Mouse (Mus musculus) frontal cortex, adult 2 months (tissue): ENCODE data around the gene Dlx6. TPM values are rescaled to one million over a fixed set of nuclear protein-coding genes. Genes with fewer than 3 reads are reported as not detected.

Source experiments
- DNase-seq, 2 experiments: peaks; one replicate each; pipeline ENCODE4 v3.0.0; 2022; ENCODE audit warnings: low spot score in 1 of 2; ENCODE audit errors: extremely low spot score in 1 of 2
- polyA plus RNA-seq: library from polyadenylated mRNA; depleted of rRNA; stranded (reverse); fragments of >200 nt; gene quantifications from 2 replicates; pipeline ENCODE4 v1.2.3, GENCODE M21; 2012

The Dlx6 gene
- polyA plus RNA-seq, 1 experiment: 27.4 TPM

DNA sequence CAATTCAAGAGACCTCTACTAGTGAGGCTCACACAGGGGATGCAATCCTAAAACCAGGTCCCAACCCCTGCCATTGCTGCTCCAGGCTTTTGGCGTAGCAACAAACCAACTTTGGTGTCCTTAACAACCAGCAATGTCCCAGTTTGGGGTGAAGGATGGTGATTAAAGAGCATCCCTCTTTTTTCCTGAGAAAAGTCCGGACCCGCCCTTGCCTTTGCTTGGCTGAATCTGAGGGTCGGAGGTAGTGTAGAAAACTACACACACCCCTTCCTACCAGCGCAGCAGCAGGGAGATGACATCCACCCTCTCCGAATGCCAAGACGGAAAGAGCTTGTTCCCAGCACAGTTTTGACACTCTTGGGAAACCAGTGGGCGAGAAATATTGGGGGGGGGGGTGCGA, 12.5 kb downstream of the Dlx6 start:
- peak in 1 of 2 experiments; percentile 7 for DNase-seq

DNA sequence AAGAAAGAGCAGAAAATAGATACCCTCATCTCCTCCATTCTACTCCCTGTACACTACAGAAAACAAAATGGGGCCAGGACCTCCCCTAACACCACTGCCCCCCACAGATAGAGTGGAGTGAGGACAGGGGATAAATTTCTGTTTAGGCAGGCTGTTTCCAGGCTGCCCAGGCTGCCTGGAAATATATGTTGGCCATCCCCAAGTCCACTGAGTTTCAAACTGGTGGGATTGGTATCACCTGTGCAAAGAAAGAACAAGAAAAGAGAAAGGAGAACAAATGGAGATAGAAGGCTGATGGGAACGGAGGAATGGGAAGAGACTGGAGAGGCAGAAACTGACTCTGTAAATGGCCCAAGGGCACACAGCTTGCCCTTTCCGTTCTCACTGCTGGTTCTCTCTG, 13.1 kb downstream of the Dlx6 start:
- no peak for DNase-seq

DNA sequence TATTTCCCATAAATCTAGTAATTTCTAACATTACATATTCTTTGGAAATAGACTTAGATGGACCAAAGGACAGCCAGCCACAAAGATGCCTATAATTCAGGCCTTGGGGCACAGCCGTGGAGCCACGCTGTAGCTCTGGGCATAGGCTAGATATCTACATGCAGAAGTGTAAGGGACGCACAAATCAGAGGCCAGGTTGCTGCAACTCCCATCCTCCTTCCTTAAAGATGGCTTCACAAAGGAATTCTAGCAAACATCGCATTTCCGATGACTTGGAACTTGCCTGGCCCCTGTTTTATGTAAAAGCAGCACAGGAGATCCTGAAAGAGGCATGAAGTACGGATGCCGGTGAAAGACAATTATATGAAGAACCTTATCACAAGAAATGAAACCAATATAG, 13.6 kb downstream of the Dlx6 start:
- DNase-seq: peak in 1 of 2 experiments; percentile 5

DNA sequence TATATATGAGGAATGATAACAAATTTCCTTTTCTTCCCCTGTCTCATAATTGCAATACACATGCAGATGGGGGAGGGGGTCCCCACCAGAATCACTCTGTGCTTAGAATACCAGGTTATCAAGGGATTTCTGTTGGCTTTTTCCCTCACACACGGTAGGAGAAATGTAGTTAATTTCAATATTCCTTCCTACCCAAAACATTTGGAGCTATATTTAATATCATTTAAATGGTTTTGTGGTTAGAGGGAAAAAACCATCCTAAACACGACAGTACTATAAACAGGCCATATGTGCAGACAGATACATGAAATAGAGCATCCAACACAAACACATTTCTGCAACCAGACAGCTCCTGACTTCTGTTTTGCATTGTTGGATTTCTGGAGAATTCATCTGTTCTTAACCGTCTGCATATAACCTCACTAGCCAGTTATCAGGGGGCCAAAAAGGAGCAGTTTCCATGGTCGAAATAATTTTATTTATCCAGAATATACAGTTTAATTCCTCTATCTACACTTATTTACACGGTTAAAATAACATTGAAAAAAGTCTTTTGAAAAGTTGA, 14.3 kb downstream of the Dlx6 start:
- no peak for DNase-seq

DNA sequence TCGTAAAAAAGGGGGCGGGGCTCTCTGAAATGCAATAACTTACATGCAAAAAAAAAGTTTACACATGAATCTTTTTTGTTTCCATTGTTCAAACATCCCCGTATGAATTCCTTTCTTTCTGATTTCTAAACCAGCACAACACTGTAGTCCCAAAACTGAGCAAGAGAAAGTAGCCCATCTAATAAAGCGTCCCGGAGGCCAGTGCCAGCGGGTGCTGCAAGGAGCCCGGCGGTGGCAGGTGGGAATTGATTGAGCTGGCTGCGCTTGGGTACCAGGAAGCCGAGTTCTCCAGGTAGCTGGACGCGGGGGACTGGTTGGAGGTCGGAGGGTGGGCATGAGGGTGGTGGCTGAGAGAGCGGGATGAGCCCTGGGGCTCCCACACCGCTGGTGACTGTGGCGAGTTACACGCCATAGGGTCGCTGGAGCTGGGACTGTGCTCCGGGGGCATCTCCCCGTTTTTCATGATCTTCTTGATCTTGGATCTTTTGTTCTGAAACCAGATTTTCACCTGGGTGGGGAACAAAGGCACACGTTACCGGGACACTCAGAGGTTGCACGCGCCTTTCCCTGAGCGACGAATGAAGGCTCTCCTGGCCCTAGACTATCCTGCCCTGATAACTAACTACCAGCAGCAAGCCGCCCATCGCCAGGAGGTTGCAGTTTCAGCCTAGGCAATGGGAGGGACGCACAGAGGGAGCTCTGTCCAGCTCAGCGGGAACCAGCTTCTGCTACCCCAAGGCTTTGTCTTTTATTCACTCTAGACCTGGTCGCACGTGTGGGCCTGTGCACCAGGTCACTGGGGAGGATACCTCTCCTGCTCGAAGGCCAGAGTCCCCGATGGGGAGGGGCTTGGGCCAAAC, 15.1 kb downstream of the Dlx6 start:
- peak in 1 of 2 experiments; percentile 7 for DNase-seq

DNA sequence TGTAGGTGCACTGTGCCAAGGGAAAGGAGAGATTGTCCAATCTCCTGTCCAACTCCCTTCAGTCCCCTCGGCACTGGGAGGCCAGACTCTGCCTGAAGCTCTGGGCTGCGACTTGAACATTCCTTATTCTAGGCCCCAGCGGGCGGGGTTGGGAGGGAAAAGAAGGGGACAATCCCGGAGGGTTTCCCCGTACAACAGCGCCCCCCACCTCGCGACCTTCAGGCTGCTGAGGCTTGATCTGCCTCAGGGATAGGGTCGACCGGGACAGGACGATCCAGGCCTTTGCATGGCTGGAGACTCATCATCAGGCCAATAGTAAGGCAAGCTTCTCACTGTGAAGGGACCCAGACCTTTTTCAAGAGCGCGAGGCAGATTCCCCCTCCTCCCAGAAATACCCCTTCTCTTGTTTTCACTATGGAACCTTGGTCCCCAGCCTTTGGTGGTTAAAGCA, 15.7 kb downstream of the Dlx6 start:
- DNase-seq: peak in 1 of 2 experiments; percentile 5

DNA sequence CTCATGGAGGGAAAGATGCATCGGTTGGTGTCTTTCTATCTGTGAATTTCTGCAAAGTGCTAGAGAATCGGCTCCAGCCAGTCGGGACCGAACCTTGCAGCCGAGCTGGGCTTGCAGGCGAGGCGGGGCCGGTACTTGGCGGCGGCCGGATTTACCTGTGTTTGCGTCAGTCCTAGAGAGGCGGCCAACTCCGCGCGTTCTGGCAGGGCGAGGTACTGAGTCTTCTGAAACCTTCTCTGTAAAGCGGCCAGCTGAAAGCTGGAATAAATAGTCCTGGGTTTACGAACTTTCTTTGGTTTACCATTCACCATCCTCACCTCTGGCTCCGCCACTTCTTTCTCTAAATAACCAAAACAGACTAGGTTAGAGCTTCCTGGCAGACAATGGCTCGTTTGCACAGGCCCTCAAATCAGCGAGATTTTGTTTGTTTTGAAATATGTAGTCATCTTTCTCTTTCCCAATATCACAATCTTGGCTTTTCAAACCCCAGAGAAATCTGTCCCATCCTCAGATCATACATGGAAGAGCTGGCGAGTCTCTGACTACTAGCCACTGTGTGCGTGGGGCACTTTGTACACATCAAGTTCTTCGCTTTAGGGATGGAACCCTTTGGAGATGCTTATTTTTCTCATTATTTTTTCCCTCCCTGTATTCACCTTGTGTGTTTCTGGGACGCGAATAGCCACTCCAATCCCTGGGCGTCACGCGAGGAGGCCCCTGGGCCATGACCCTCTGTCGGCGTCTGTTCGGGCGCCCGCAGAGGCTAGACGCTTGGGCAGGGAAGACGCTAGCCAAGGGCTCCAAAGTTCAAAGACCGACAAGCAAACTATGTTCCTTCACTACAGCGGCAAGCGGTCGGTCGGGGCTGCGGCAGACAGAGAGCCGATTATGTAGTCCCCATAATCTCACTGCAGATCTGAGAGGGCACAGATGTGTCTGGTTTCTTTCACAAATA, 16.5 kb downstream of the Dlx6 start:
- peak in 1 of 2 experiments; percentile 12 for DNase-seq

DNA sequence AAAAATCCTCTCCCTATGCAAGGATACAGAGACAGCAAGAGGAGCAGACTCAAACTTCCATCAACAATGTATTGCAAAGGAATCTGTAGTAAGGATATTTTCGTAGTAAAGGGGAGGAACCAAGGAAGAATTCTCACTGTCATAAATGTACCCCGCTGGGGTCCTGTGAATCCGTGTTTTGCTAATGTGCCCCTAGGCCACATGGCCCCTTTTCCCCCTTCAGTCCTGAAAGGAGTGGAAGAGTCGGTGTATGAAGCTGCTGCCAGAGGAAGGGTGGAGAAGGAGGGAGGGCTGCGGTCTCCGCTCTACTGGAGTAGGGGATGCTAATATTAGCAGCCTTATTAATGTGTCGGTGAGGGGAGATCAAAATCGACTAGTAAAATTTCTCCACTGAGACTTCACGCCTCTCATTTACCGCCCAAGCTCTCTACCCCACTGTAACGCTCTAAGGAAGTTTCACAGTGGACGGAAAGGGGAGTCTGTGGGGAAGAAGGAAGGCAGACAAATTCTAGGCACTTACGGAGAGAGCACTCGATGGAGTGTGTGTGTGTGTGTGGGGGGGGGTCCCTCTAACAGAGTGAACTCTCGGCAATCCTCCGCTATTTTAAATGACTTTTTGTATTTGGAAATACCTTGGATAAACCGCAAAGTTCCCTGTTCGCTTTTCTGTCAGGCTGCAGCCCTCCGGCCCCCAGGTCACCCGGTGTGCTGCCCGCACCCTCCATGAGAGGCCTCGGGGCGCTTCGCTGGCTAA, 17.4 kb downstream of the Dlx6 start:
- no peak for DNase-seq

DNA sequence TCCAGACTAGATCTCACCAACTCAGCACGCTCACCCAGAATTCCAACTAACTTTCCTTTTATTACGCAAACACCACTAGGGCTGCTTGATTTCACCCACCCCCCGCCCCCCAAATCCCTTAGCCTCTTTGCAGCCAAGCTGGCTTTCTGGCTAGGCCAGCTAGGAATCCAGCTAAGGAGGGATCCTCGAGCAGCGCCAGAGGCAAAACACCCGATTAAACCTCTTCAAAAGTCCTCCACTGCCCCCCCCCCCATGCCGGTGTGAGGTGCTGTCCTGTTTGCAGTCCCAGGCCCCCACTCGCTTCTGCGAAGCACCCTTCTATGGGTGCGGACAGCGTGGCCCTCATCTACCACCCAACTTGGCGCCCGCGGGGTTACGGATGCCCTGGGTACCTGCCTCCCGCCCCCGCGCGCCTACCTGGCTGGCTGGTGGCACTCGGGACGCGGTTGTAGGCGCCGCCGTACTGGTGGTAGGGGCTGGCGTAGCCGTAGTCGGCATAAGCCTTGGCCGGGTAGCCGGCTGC, 18.0 kb downstream of the Dlx6 start:
- no peak for DNase-seq

DNA sequence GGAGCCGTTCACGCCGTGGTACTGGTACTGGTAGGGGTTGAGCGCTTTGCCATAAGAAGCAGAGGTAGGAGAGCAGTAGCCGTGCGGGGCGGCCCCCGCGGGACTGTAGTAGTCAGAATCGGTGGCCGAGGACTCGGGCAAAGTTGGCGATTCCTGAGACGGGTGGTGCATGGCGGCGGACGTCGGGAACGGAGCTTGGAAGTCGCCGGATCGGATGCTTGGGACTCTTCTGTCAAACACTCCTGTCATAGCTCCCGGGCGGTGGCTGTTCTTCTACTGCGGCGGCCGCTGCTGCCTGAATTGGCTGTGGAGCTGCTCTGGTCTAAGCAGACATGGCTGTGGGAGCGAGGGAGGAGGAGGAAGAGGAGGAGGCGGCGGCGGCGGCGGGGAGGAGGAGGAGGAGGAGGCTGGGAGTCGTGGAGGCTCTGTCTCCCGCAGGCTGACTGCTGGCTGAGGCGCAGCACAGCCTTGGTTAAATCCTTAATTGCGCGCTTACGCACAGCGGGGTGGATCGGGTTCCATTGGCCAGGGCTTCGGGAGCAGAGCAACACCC, 18.6 kb downstream of the Dlx6 start, which contains the start of gene Dlx5:
TSS of gene Dlx5 (minus strand) at position 448 of the 553 bp plus-strand sequence.
- peak in 1 of 2 experiments; percentile 68 for DNase-seq

DNA sequence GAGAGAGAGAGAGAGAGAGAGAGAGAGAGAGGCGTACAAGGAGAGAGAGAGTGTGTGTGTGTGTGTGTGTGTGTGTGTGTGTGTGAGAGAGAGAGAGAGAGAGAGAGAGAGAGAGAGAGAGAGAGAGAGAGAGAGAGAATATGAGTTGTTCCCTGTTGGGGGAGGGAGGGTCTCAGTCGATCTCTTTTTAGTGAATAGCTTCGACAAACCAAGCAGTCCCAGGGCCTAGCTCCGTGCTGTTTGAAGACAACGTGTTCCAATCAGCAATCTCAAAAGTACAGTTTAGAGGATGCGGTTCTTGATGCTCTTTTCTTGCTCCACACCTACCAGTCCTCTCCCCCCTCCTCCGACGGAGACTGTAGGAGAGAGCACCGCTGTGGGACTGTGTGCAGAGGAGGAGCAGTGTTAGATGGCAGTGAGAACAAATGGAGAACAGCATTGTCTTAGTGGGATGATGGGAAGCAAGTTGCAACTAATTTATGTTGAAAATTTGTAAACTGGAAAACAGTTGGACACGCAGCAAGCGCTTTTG, 19.2 kb downstream of the Dlx6 start:
- peak in 1 of 2 experiments; percentile 12 for DNase-seq

DNA sequence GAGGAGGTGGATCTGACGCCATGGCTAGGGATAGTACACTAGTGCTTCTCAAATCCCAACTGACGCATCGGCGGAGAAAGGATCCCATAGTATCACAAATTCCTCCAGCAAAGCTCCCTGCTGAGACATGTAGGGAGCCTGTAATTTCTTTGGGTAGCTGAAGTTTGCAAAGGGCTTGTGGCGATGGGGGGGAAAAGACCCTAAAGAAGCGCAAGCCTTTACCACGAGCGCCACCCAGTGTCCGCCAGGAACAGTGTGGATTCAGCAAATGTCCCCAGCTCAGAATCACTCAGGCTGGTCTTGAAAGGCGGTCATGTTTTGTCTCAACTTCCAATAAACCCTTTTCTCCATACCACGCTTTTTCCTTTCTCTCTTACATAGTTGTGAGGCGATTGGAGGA, 21.8 kb downstream of the Dlx6 start:
- DNase-seq: peak in 1 of 2 experiments; percentile 76

DNA sequence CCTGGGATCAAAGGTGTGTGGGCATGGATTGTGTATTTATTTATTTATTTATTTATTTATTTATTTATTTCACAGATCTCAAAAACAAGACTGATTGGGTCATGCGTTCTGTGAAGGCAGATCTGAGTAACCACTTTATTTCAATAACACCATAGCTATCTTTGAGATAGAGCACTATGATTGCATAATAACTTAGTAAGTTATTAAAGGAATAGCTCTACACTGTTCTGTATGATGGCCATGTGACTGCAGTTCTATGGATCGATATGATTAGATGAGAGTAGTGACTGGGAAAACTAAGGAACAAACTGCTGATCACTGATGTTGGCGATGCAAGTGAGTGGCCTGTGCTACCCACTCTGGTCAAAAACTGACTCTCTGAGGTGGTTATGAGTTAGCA, 23.1 kb downstream of the Dlx6 start:
- DNase-seq: no peak

DNA sequence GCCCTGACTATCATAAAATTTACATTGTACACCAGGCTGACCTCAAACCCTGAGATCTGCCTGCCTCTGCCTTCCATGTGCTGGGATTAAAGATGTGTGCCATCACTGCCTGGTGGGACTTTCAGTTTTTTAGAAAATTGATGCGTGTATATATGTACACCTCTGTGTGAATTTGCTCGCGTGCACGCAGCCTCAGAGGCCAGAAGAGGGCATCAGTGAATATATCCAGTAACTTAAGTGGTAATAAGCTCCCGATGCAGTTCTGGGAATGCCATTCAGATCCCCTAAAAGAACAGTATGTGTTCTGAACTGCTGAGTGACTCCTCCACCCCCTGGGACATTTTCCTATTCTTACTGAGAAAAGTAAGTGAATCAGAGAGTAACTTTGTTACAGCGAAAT, 26.9 kb downstream of the Dlx6 start:
- no peak for DNase-seq

DNA sequence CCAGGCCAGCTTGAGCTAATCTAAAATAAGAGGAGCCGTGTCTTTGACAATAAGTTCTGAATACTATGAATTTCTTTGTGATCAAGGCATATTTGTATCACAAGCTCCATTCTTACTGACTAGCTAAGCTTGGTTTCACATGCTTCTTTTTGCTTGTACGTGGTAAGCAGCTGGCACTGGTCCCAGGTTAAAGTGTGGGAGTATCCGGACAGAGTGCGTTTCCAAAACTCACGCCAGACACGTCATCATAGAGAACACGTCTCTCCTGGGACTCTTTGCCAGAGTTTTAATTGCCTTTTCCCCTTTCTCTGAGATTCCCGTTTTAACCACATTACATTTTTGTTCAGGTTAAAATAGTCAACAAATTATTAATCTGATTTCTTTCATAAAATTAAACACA, 46.5 kb downstream of the Dlx6 start:
- peak in 1 of 2 experiments; percentile 27 for DNase-seq

DNA sequence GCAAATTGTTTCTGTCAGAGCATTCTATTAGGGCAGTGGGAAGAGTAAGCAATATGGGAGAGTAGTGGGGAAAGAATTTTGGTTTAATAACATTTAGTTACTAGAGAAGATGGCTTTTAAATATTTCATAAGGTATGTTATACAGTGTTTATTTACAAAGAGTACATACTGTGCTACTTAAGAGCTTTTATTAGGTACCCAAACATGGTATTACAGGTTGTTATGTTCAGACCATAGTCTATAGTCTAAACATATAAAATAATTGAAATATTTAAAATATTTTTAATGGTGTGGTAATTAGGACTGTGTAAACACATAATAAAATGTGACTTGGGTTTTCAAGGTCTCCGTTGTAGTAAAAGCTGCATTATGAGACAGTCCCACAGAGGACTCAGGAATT, 51.2 kb downstream of the Dlx6 start:
- no peak for DNase-seq

DNA sequence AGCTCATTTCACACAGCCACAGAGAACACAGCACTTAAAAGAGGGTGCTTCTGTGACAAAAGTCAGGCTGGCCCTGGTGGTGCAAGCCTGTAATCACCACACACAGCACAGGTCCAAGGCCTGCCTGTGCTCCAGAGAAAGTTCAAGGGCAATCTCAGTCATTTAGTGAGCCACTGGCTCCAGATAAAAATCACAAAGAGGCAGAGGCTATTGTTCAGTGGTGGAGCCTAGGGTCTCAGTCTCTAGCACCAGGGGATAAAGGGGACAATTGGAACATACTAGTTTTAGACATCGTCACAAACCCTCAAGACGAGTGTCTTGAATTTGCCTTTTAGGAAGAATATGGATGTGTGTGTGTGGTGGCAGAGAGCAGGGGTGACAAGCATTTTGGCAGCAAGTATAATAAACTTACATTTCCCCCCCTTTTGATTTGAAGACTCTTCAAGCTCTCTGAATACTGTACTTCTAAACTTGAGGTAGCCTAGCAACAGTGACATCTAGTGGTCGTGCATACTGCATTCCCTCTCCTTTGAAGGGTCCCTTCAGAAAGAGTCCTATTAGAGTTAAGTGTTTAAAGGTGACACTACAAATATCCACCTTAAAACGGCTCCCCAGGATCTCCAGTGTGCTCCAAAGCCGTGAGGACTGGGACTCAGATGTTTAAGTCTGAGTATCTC, 51.9 kb downstream of the Dlx6 start:
- DNase-seq: peak; percentile 22 to 77

DNA sequence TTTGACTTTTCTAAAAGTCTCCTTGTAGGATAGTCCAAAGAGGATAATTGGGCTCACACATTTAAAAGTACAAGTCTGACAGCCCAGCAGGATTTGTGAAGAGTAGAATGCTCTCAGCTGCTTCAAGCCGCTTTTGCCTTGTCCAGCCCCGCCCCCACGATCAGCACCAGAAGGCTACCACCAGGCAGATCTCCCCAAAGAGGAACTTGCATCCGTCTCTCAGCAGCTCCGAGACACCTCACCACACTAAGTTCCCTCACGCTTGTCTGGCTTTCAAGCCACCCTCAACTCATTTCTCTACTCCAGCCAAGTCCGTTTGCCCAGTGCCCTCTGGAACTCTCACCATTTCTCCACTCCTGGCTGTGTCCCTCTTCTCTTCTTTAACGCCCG, 52.4 kb downstream of the Dlx6 start:
- no peak for DNase-seq

DNA sequence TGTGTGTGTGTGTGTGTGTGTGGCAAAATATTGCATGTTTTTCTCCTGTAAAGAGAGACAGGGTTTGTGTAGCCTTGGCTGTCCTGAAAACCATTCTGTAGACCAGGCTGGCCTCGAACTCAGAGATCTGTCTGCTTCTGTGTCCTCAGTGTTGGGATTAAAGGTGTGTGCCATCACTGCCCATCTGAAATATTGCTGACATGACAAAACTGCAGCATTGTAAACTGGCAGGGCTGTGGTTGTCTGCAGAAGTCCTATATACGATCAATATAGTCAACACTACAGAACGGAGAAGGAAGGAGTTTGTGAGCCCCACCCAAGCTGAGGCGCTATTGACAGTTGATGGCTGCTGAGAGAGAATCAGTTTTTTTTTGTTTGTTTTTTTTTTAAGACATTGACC, 54.2 kb downstream of the Dlx6 start:
- DNase-seq: no peak
